Mouse (Mus musculus) liver, embryonic 14.5 days (tissue): ENCODE results near the gene Timm17b.

Experiments
- CTCF ChIP-seq: IDR thresholded peaks from 2 replicates; pipeline ENCODE4 v1.5.1; 2016; ENCODE audit warnings: antibody characterized with exemption, low read depth, control low read depth
- EP300 ChIP-seq: IDR thresholded peaks from 2 replicates; pipeline ENCODE4 v1.6.1; 2016; ENCODE audit warnings: antibody characterized with exemption, low read depth

DNA sequence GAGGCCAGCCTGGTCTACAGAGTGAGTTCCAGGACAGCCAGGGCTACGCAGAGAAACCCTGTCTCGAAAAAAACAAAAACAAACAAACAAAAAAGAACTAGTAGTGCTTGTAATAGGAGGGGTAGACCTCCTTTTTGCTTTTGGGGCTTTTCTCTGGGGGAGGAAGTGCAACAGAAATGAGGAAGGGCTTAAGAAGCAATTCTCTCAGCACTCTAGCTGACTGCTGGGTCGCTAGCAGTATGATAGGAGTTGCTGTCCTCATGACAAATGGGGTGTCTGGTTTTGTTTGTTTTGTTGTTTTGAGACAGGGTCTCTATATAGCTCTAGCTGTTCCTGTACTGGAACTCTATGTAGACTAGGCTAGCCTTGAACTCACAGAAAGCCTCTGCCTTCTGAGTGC lies 34.6 kb upstream of the Timm17b start:
- no peak for TF ChIP-seq CTCF
- no peak for TF ChIP-seq EP300
